Mouse (Mus musculus): ENCODE results near the gene Selenom. TPM values are rescaled to one million over a fixed set of nuclear protein-coding genes. Genes with fewer than 3 reads are reported as not detected.

Selenom gene
- polyA plus RNA-seq, 1 experiment from 2014 or later = 19.6 TPM

Other genes starting within 250 kb of the Selenom start
- gene Drg1, start 248.3 kb upstream of the Selenom start, polyA plus RNA-seq (2016; fragmentation: Nextera tagmentation; extraction: Ambion mirVana) = 167 and 169 TPM in 2 replicates
- gene Patz1, start 225.8 kb upstream of the Selenom start, polyA plus RNA-seq (2016; fragmentation: Nextera tagmentation; extraction: Ambion mirVana) = 29.0 and 30.5 TPM in 2 replicates
- gene Pik3ip1, start 184.3 kb upstream of the Selenom start, polyA plus RNA-seq (2016; fragmentation: Nextera tagmentation; extraction: Ambion mirVana) = 1.8 and 2.1 TPM in 2 replicates
- gene Limk2, start 105.5 kb upstream of the Selenom start, polyA plus RNA-seq (2016; fragmentation: Nextera tagmentation; extraction: Ambion mirVana) = 15.0 and 16.1 TPM in 2 replicates
- 9.4 and 9.6 TPM in 2 replicates for gene Rnf185, start 62.3 kb upstream of the Selenom start, polyA plus RNA-seq (2016; fragmentation: Nextera tagmentation; extraction: Ambion mirVana)
- 0.06 and 0.24 TPM in 2 replicates for gene Pla2g3, start 26.4 kb upstream of the Selenom start, polyA plus RNA-seq (2016; fragmentation: Nextera tagmentation; extraction: Ambion mirVana)
- 0.17 and 0.36 TPM in 2 replicates for gene Inpp5j, start 9.9 kb upstream of the Selenom start, polyA plus RNA-seq (2016; fragmentation: Nextera tagmentation; extraction: Ambion mirVana)
- gene Smtn, start 25.9 kb downstream of the Selenom start, polyA plus RNA-seq (2016; fragmentation: Nextera tagmentation; extraction: Ambion mirVana) = 16.9 and 18.2 TPM in 2 replicates
- gene Morc2a, start 134.5 kb downstream of the Selenom start, polyA plus RNA-seq (2016; fragmentation: Nextera tagmentation; extraction: Ambion mirVana) = 15.2 TPM in 2 replicates

Measured in liver, embryonic 12.5 days (tissue).